Mouse (Mus musculus): ENCODE results near the gene Slc22a2. TPM values are rescaled to one million over a fixed set of nuclear protein-coding genes. Genes with fewer than 3 reads are reported as not detected.

Gene Slc22a2
- polyA plus RNA-seq, 1 experiment from 2014 or later, result not detected

DNA sequence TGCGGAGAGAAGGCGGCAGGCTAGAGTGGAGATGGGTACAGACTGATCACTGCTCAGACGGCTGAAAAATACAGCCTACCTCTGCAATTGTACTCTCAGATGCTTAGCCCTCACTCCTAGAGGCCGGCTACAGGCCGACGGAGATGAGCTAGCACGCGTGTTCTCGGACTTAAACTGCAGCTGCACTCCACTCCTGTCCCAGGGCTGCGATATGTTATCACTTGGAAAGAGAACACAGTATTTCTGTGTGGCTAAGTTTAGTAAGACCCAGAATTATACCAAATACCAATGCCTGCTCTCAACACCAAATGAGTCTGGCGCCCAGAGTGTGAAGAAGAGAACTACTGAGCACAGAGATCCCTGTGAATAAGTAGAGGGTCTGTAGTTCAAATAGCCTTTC is 68.7 kb downstream of the Slc22a2 start:
- Histone ChIP-seq H3K9me3 (ENCODE audit: control insufficient read depth, low read length) (no peaks in the 10 kb centered on the region), H3K4me1 (replicated peaks; ENCODE audit: control insufficient read depth, insufficient read depth, low read length) (no peaks in the 10 kb centered on the region), H3K36me3 (ENCODE audit: control insufficient read depth, insufficient read depth, low read length) (no peaks in the 10 kb centered on the region), H3K9ac (ENCODE audit: low read length) (no peak overlapping the region), H3K27ac (ENCODE audit: low read length) (no peak overlapping the region), H3K4me3 (ENCODE audit: low read length) (no peak overlapping the region), H3K27me3 (ENCODE audit: control insufficient read depth, insufficient read depth, low read depth, low read length) (no peaks in the 10 kb centered on the region), H3K4me2 (ENCODE audit: low read depth, low read length) (no peak overlapping the region)
- no peak for ATAC-seq (ENCODE audit: low read depth)
- 90% methylated on average over 11 of the region's 11 CpGs for WGBS

DNA sequence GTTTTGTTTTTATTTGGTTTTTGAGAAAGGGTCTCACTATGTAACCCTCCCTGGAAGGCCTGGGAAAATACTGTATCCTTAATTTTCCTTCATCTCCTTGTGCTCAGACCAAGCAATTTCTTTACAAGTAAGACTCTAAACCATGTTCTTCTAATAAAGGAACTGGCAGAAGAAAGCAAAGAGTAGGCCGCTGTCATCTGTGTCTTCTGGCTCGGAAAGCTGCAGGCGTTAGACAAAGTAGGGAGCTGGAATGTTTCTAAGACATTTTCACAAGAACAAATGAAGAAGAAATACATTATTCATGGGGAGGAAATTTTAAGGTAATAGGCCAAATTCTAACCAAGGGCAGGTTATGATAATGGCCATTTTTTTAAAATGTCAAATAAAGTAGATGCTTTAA is 70.1 kb downstream of the Slc22a2 start:
- H3K9me3 ChIP-seq (ENCODE audit: control insufficient read depth, low read length), result no peaks in the 10 kb centered on the region
- no peak overlapping the region for H3K4me2 ChIP-seq (ENCODE audit: low read depth, low read length)
- H3K36me3 ChIP-seq (ENCODE audit: control insufficient read depth, insufficient read depth, low read length), result no peaks in the 10 kb centered on the region
- no peaks in the 10 kb centered on the region for H3K4me1 ChIP-seq (replicated peaks; ENCODE audit: control insufficient read depth, insufficient read depth, low read length)
- H3K4me3 ChIP-seq (ENCODE audit: low read length), result no peak overlapping the region
- ATAC-seq (ENCODE audit: low read depth), result no peak
- H3K27ac ChIP-seq (ENCODE audit: low read length), result no peak overlapping the region
- no peak overlapping the region for H3K9ac ChIP-seq (ENCODE audit: low read length)
- no peaks in the 10 kb centered on the region for H3K27me3 ChIP-seq (ENCODE audit: control insufficient read depth, insufficient read depth, low read depth, low read length)
- 86% methylated on average over 3 of the region's 3 CpGs for WGBS

DNA sequence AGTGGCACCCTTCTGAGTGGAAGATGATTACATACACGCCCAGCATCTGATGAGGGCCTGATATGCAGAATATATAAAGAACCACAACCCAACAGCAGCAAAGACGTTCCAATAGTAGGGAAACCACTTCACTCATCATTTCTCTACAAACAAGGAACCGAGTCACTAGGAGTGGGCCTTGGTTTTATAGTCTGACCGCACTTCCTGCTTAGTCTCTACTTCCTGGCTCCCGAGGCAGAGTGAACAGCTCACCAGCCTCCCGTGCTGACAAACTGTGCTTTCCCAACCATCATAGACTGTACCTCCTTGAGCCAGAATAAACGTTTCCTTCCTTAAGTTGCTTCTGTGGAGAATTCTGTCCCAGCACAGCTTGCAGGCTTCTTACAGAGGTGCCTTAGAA is 71.9 kb downstream of the Slc22a2 start:
- Histone ChIP-seq H3K27ac (ENCODE audit: low read length) (no peak overlapping the region), H3K36me3 (ENCODE audit: control insufficient read depth, insufficient read depth, low read length) (no peaks in the 10 kb centered on the region), H3K9ac (ENCODE audit: low read length) (no peak overlapping the region), H3K4me3 (ENCODE audit: low read length) (no peak overlapping the region), H3K4me2 (ENCODE audit: low read depth, low read length) (no peak overlapping the region), H3K4me1 (replicated peaks; ENCODE audit: control insufficient read depth, insufficient read depth, low read length) (no peaks in the 10 kb centered on the region), H3K9me3 (ENCODE audit: control insufficient read depth, low read length) (no peaks in the 10 kb centered on the region), H3K27me3 (ENCODE audit: control insufficient read depth, insufficient read depth, low read depth, low read length) (no peaks in the 10 kb centered on the region)
- 0 out of 2 replicates have a peak, but pooled peaks have one; percentile 27 for ATAC-seq (ENCODE audit: low read depth)
- WGBS, result 59% methylated on average over 7 of the region's 7 CpGs

DNA sequence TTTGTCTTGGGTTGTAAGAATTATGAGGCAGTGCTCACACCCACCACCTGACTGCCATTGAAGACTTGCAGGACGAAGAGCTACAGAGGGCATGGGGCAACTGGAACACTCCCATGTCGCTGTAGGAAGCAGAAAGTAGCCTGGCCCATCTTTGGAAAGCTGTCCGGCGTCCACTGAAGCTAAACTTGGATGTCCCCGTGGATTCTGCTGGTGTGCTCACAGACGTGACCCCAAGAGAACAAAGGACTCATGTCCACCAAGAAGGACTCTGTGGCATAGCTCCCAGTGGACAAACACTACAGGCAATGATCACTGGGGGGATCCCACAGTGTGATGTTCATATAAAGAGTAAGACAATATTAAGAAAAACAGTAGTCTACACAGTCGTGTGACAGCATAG is 74.9 kb downstream of the Slc22a2 start:
- 77% methylated on average over 7 of the region's 7 CpGs for WGBS
- Histone ChIP-seq H3K9ac (ENCODE audit: low read length) (no peak overlapping the region), H3K36me3 (ENCODE audit: control insufficient read depth, insufficient read depth, low read length) (no peaks in the 10 kb centered on the region), H3K27ac (ENCODE audit: low read length) (no peak overlapping the region), H3K4me1 (replicated peaks; ENCODE audit: control insufficient read depth, insufficient read depth, low read length) (no peaks in the 10 kb centered on the region), H3K27me3 (ENCODE audit: control insufficient read depth, insufficient read depth, low read depth, low read length) (no peaks in the 10 kb centered on the region), H3K4me3 (ENCODE audit: low read length) (no peak overlapping the region), H3K9me3 (ENCODE audit: control insufficient read depth, low read length) (no peaks in the 10 kb centered on the region), H3K4me2 (ENCODE audit: low read depth, low read length) (no peak overlapping the region)
- ATAC-seq (ENCODE audit: low read depth), result no peak

DNA sequence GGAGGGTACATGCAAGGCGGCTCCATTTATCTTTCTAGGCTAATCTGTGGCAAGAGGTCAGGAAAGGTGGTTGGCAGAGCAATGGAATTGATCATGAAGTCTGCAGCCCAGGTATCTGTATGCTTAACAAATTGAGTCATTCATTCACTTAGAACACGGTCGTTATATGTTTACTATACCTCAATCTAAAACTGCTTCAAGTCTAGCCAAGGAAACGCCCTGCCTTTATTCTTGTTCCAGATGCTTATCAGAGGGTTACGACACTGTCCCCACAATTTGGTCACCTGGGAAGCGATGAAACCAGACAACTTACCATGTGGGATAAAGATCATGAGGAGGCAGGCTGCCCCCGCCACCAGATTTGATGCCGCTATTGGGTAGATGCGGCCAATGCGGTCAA is 75.3 kb downstream of the Slc22a2 start:
- no peaks in the 10 kb centered on the region for H3K27me3 ChIP-seq (ENCODE audit: control insufficient read depth, insufficient read depth, low read depth, low read length)
- H3K9me3 ChIP-seq (ENCODE audit: control insufficient read depth, low read length), result no peaks in the 10 kb centered on the region
- H3K4me1 ChIP-seq (replicated peaks; ENCODE audit: control insufficient read depth, insufficient read depth, low read length), result no peaks in the 10 kb centered on the region
- no peak for ATAC-seq (ENCODE audit: low read depth)
- H3K4me3 ChIP-seq (ENCODE audit: low read length), result no peak overlapping the region
- H3K4me2 ChIP-seq (ENCODE audit: low read depth, low read length), result no peak overlapping the region
- WGBS, result 85% methylated on average over 10 of the region's 10 CpGs
- no peaks in the 10 kb centered on the region for H3K36me3 ChIP-seq (ENCODE audit: control insufficient read depth, insufficient read depth, low read length)
- H3K9ac ChIP-seq (ENCODE audit: low read length), result no peak overlapping the region
- H3K27ac ChIP-seq (ENCODE audit: low read length), result no peak overlapping the region

DNA sequence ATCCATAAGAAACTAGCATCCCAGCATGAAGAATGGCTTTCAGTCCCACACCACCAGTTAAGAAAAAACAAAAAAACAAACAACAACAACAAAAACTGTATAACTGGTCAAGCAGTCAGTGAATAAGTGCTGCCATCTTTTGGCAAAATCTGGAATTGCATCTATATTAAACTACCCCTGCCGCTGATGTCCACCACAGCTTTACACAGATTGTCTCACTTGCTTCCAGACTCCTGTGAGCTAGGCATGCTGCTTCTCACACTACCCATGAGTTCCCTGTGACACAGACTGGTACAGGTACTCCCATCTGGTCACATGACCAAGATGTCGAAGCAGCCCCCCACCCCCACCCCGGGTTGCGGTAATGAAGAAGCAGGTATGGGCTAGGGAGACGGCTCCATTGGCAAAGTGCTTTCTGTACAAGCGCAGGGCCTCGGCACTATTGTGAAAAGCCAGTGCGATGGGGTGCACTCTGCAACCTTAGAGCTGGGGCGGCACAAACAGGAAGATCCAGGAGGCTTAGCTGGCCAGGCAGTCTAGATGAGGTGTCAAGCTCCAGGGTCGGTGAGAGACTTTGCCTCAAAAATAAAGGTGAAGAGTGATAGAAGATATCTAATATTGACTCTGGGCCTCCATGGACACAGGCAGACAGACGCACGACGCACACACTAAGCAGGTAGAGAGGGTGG is 76.8 kb downstream of the Slc22a2 start:
- H3K4me2 ChIP-seq (ENCODE audit: low read depth, low read length), result no peak overlapping the region
- no peaks in the 10 kb centered on the region for H3K4me1 ChIP-seq (replicated peaks; ENCODE audit: control insufficient read depth, insufficient read depth, low read length)
- H3K27ac ChIP-seq (ENCODE audit: low read length), result no peak overlapping the region
- H3K36me3 ChIP-seq (ENCODE audit: control insufficient read depth, insufficient read depth, low read length), result no peaks in the 10 kb centered on the region
- H3K4me3 ChIP-seq (ENCODE audit: low read length), result no peak overlapping the region
- 65% methylated on average over 13 of the region's 13 CpGs for WGBS
- H3K9me3 ChIP-seq (ENCODE audit: control insufficient read depth, low read length), result no peaks in the 10 kb centered on the region
- no peaks in the 10 kb centered on the region for H3K27me3 ChIP-seq (ENCODE audit: control insufficient read depth, insufficient read depth, low read depth, low read length)
- H3K9ac ChIP-seq (ENCODE audit: low read length), result no peak overlapping the region
- ATAC-seq (ENCODE audit: low read depth), result peak; percentile 19; the same call in 1 of the 2 replicates

DNA sequence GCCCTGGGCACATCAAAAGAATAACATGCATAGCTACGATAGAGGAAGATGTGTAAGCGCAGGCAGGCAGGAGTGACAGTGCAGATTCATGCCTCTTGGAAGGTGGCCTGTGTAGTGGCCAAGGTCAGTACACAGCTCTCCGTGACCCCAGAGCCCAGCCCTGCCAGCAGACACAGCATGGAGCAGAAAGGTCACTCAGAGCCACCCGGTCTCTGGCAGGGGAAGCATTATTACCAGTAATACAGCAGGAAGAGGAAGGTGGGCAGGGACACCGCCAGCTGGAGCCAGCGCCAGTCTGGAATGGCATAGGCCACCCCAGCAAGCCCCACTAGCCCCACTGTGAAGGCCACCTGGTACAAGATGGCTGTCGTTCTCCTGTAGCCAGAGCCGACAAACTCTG is 80.2 kb downstream of the Slc22a2 start:
- H3K36me3 ChIP-seq (ENCODE audit: control insufficient read depth, insufficient read depth, low read length), result no peaks in the 10 kb centered on the region
- no peaks in the 10 kb centered on the region for H3K9me3 ChIP-seq (ENCODE audit: control insufficient read depth, low read length)
- H3K27ac ChIP-seq (ENCODE audit: low read length), result no peak overlapping the region
- 77% methylated on average over 8 of the region's 8 CpGs for WGBS
- no peak overlapping the region for H3K9ac ChIP-seq (ENCODE audit: low read length)
- H3K4me2 ChIP-seq (ENCODE audit: low read depth, low read length), result no peak overlapping the region
- H3K4me1 ChIP-seq (replicated peaks; ENCODE audit: control insufficient read depth, insufficient read depth, low read length), result peaks cover 2% of the 10 kb centered on the region
- no peaks in the 10 kb centered on the region for H3K27me3 ChIP-seq (ENCODE audit: control insufficient read depth, insufficient read depth, low read depth, low read length)
- ATAC-seq (ENCODE audit: low read depth), result no peak
- no peak overlapping the region for H3K4me3 ChIP-seq (ENCODE audit: low read length)

DNA sequence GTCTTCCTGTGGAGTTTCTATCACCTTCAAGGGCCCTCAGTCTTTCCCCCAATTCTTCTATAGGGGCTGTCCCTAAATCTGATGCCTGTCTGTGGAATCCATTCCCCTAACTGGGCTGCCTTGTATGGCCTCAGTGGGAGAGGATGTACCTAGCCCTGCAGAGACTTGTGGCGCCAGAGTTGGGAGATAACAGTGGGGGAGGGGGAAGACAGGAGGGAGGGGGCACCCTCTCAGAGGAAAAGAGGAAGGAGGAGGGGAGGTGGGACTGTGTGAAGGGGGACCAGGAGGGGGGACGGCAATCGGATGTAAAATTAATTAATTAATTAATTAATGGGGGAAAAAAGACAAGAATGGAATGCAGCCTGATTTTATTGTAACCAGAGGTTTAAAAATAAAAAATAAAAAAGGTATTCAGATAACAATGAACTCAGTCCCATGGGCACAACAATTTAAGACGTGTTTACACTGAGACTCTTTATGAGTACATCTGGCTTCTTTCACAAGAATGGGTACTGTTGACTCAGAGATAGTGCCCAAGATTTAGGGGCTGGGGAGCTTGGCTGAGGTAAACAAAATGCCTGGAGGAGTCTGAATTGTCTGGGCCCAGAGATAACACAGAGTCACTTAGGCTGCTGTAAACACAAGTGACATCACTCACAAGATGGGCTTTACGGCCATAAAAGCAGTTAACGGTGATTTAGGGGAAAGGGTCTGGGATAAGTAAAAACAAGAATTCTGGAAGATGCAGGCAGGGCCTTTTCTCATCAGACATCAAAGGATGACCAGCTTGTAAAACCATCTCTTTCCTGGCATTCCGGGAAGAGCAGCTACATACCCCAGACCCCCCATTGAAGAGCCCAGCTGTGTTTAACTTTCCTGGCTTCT is 84.8 kb downstream of the Slc22a2 start:
- 19% methylated on average over 7 of the region's 7 CpGs for WGBS
- H3K27ac ChIP-seq (ENCODE audit: low read length), result peak overlapping the region; percentile 43; the same call in 1 of the 2 replicates

DNA sequence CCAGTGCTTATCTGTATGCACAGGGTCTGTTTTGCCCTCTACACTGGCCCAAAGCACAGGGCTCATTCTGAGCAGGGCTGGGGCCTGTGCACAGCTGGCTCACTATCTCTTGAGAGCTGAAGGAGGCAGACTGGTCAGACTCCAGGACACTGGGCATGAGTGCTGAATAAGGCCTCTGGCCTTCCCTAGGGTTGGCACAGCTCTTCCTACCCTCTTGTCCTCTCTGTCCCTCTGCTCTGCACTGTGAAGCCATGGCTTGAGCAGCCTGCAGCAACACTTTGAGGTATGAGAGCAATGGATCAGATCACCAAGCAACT is 85.4 kb downstream of the Slc22a2 start:
- Histone ChIP-seq H3K4me1 (replicated peaks; ENCODE audit: control insufficient read depth, insufficient read depth, low read length) (peaks cover 5% of the 10 kb centered on the region), H3K4me3 (ENCODE audit: low read length) (no peak overlapping the region), H3K27me3 (ENCODE audit: control insufficient read depth, insufficient read depth, low read depth, low read length) (no peaks in the 10 kb centered on the region), H3K36me3 (ENCODE audit: control insufficient read depth, insufficient read depth, low read length) (no peaks in the 10 kb centered on the region), H3K27ac (ENCODE audit: low read length) (peak overlapping the region; percentile 43; the same call in 1 of the 2 replicates), H3K9me3 (ENCODE audit: control insufficient read depth, low read length) (no peaks in the 10 kb centered on the region), H3K4me2 (ENCODE audit: low read depth, low read length) (no peak overlapping the region), H3K9ac (ENCODE audit: low read length) (no peak overlapping the region)
- peak; percentile 55 for ATAC-seq (ENCODE audit: low read depth)

More for the DNA sequence above, 84.8 kb downstream of the Slc22a2 start:
- H3K4me1 ChIP-seq (replicated peaks; ENCODE audit: control insufficient read depth, insufficient read depth, low read length), result peaks cover 5% of the 10 kb centered on the region
- no peak overlapping the region for H3K9ac ChIP-seq (ENCODE audit: low read length)
- no peaks in the 10 kb centered on the region for H3K27me3 ChIP-seq (ENCODE audit: control insufficient read depth, insufficient read depth, low read depth, low read length)
- no peak overlapping the region for H3K4me2 ChIP-seq (ENCODE audit: low read depth, low read length)
- no peak for ATAC-seq (ENCODE audit: low read depth)
- H3K4me3 ChIP-seq (ENCODE audit: low read length), result no peak overlapping the region
- H3K9me3 ChIP-seq (ENCODE audit: control insufficient read depth, low read length), result no peaks in the 10 kb centered on the region
- H3K36me3 ChIP-seq (ENCODE audit: control insufficient read depth, insufficient read depth, low read length), result no peaks in the 10 kb centered on the region

Measured in lung, embryonic 16.5 days (tissue).